Mouse (Mus musculus): Measurements from ENCODE around the gene Dnpep. TPM values are rescaled to one million over a fixed set of nuclear protein-coding genes. Genes with fewer than 3 reads are reported as not detected.

The Dnpep gene
- polyA plus RNA-seq, 2 experiments from 2014 or later: 57.0 to 64.9 TPM

- no peak for ATAC-seq
These were observed 54.5 kb downstream of the Dnpep start for GRCm38 (mm10) chr1:75262969-75263951.

GRCm38 (mm10) chr1:75261278-75261677, 56.5 kb downstream of the Dnpep start:
- no peak for ATAC-seq

Other genes starting within 250 kb of the Dnpep start
- gene Nhej1, start 192.8 kb downstream of the Dnpep start, polyA plus RNA-seq (2017; shearing (Covaris generic)): 1 to 10 TPM; 5.4 to 6.3 TPM
- under 1 TPM in 1 of 2 experiments, not detected in 1; 0.46 TPM for gene Slc23a3, start 184.1 kb downstream of the Dnpep start, polyA plus RNA-seq (2017; shearing (Covaris generic))
- 100 to 1,000 TPM; 114 to 125 TPM for gene Cnppd1, start 175.3 kb downstream of the Dnpep start, polyA plus RNA-seq (2017; shearing (Covaris generic))
- 10 to 100 TPM; 15.1 to 27.4 TPM for gene Retreg2, start 175.2 kb downstream of the Dnpep start, polyA plus RNA-seq (2017; shearing (Covaris generic))
- gene Zfand2b, start 149.3 kb downstream of the Dnpep start, polyA plus RNA-seq (2017; shearing (Covaris generic)): 10 to 100 TPM; 52.2 to 58.8 TPM
- 1 to 10 TPM; 1.4 to 2.8 TPM for gene Abcb6, start 137.6 kb downstream of the Dnpep start, polyA plus RNA-seq (2017; shearing (Covaris generic))
- gene Ankzf1, start 125.8 kb downstream of the Dnpep start, polyA plus RNA-seq (2017; shearing (Covaris generic)): 10 to 100 TPM; 14.1 to 17.1 TPM
- 1 to 10 TPM; 9.9 TPM for gene Atg9a, start 125.8 kb downstream of the Dnpep start, polyA plus RNA-seq (2017; shearing (Covaris generic))
- gene Glb1l, start 107.2 kb downstream of the Dnpep start, polyA plus RNA-seq (2017; shearing (Covaris generic)): 10 to 100 TPM; 12.0 to 12.4 TPM
- 10 to 100 TPM; 45.7 to 65.1 TPM for gene Stk16, start 107.2 kb downstream of the Dnpep start, polyA plus RNA-seq (2017; shearing (Covaris generic))
- 100 to 1,000 TPM; 120 to 135 TPM for gene Tuba4a, start 98.1 kb downstream of the Dnpep start, polyA plus RNA-seq (2017; shearing (Covaris generic))
- gene A630095N17Rik, start 85.9 kb downstream of the Dnpep start, polyA plus RNA-seq (2017; shearing (Covaris generic)): not detected
- 1 to 10 TPM; 5.9 to 7.1 TPM for gene Dnajb2, start 81.6 kb downstream of the Dnpep start, polyA plus RNA-seq (2017; shearing (Covaris generic))
- under 1 TPM; 0.37 to 0.47 TPM for gene Ptprn, start 53.5 kb downstream of the Dnpep start, polyA plus RNA-seq (2017; shearing (Covaris generic))
- not detected for gene Resp18, start 39.6 kb downstream of the Dnpep start, polyA plus RNA-seq (2017; shearing (Covaris generic))
- gene Des, start 42.3 kb upstream of the Dnpep start, polyA plus RNA-seq (2017; shearing (Covaris generic)): not detected
- not detected for gene Speg, start 57.3 kb upstream of the Dnpep start, polyA plus RNA-seq (2017; shearing (Covaris generic))
- gene Gmppa, start 117.9 kb upstream of the Dnpep start, polyA plus RNA-seq (2017; shearing (Covaris generic)): 10 to 100 TPM; 43.8 to 51.5 TPM
- not detected for gene Asic4, start 132.4 kb upstream of the Dnpep start, polyA plus RNA-seq (2017; shearing (Covaris generic))
- gene Chpf, start 161.3 kb upstream of the Dnpep start, polyA plus RNA-seq (2017; shearing (Covaris generic)): 1 to 10 TPM; 4.0 to 5.3 TPM
- under 1 TPM in 1 of 2 experiments, not detected in 1; 0.40 TPM for gene Tmem198, start 161.5 kb upstream of the Dnpep start, polyA plus RNA-seq (2017; shearing (Covaris generic))
- not detected for gene Obsl1, start 188.5 kb upstream of the Dnpep start, polyA plus RNA-seq (2017; shearing (Covaris generic))
- gene Inha, start 189.1 kb upstream of the Dnpep start, polyA plus RNA-seq (2017; shearing (Covaris generic)): not detected
- 1 to 10 TPM; 7.7 to 9.4 TPM for gene Stk11ip, start 203.5 kb upstream of the Dnpep start, polyA plus RNA-seq (2017; shearing (Covaris generic))
- gene Slc4a3, start 228.3 kb upstream of the Dnpep start, polyA plus RNA-seq (2017; shearing (Covaris generic)): under 1 TPM in 1 of 2 experiments, not detected in 1; 0.07 TPM